ENCODE assay signal across 14 mouse cellular contexts in genomic region chr17:43072142-43072786, GRCm38 (mm10). TPM values are rescaled to one million over a fixed set of nuclear protein-coding genes. Genes with fewer than 3 reads are reported as not detected.
DNase-seq lines count a peak whose midpoint lies in the region; ATAC-seq and TF ChIP-seq lines count a peak whose summit lies in the region.
"Had no signal": no experiment of that assay in that cellular context is flagged by ENCODE, and none has a peak within 500 bp of the region (broad histone marks: within the 10 kb centered on the region; RNA-seq: fewer than 3 reads in every experiment).

No protein-coding gene starts in this region.

- no peak for TF ChIP-seq CTCF in layer of hippocampus, adult 2 months (conservative IDR thresholded peaks at IDR 0.05)

- peak; percentile 68 for ATAC-seq in megakaryocyte progenitor cell, adult 5-6 weeks (replicated peaks; ENCODE audit: poor library complexity)
- ATAC-seq: forebrain, embryonic 15.5 days; inflammation-experienced regulatory T-cells, adult 6 months had no signal

- H3K27ac ChIP-seq in layer of hippocampus, adult 2 months: peak overlapping the region; percentile 78
- H3K27ac ChIP-seq: embryonic facial prominence, embryonic 12.5 days; forebrain, embryonic 15.5 days; limb, embryonic 15.5 days had no signal

- DNase-seq in embryo, embryonic 9.5 days (ENCODE audit: extremely low spot score): peak; percentile 8
- DNase-seq in embryo, embryonic 10 days (ENCODE audit: low spot score): no peak
- no peak for DNase-seq in layer of hippocampus, adult 2 months (ENCODE audit: low spot score in 2 of 2)
- DNase-seq in layer of hippocampus, adult 8-10 months (ENCODE audit: low spot score in 2 of 2): no peak
- peak; percentile 74 for DNase-seq in liver
- DNase-seq in cerebellum, adult 11 months: no peak
- no peak for DNase-seq in urinary bladder, postnatal 4 days (ENCODE audit: low spot score in 2 of 2)
- DNase-seq: cerebellum, adult 9-10 months; right cerebral cortex, postnatal 25 days had no signal

- no peak overlapping the region for H3K4me3 ChIP-seq in layer of hippocampus, adult 2 months
- H3K4me3 ChIP-seq: embryonic facial prominence, embryonic 12.5 days; forebrain, embryonic 15.5 days; limb, embryonic 15.5 days had no signal

RNA-seq across cellular contexts. Expression of gene Tnfrsf21, which starts 55.9 kb away (rescaled TPM):
- total RNA-seq in layer of hippocampus, adult 2 months (2021): 100 to 1,000 TPM; 121 to 123 TPM
- 100 to 1,000 TPM; 113 to 125 (median 118) TPM for total RNA-seq in layer of hippocampus, adult 8-10 months (2022)
- 58.2 and 69.6 TPM in 2 replicates for total RNA-seq in megakaryocyte progenitor cell, adult 5-6 weeks (2015)
- total RNA-seq in megakaryocyte progenitor cell, adult 5-6 weeks (2017): 47.0 and 49.0 TPM in 2 replicates

Comparison
In these comparisons a context has a peak if more than half of its experiments do, and no peak if none do; other contexts are left out.
1. DNase-seq: peak in embryo, embryonic 9.5 days (single experiment) and liver (single experiment); none in embryo, embryonic 10 days (single experiment), layer of hippocampus, adult 2 months (0 of 2), layer of hippocampus, adult 8-10 months (0 of 2), cerebellum, adult 11 months (single experiment) and urinary bladder, postnatal 4 days (0 of 2).